Mouse (Mus musculus): ENCODE measurements around the gene 2010300C02Rik.

DNA sequence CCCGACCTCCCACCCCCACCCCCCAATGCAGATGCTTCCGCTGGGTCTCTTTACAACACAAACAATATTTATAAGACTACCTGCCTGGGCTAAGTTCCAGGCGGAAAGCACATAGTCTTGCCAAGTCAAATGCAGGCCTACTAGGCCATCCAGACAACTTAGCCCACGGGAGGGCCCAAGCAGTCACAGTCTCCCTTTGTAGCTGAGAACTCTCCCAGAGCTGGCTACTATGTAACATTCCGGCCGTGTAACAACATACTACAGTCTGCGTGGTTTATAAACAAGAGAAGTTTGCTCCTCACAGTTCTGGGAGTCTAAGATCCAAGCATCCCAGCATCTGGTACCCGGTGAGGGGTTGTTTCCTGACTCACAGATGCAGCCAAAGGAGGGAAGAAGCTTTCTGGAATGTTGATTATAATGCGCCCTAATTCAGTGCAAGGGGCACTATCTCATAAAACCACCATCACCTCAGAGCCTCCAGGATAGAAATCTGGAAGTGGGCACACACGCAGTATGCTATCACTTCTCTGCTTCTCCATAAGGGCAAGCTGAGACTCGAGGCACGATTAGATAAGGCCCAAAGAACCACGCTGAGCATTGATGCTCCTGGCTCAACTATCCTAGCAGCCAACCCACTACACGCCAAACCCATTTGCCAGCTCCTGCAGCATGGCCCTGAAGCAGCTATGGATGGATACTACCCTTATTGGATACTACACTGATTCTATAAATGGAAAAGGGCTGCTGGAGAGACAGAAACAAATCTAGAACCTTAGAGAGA, 2.3 kb downstream of the 2010300C02Rik start:
- TF ChIP-seq POLR2A (IDR thresholded peaks at IDR 0.05; ENCODE audit: extremely low read depth, insufficient read depth, low read length) = no peak
- TF ChIP-seq CTCF (IDR thresholded peaks at IDR 0.05; ENCODE audit: low read depth, low read length) = no peak

Measured in liver, adult 2 months (tissue).